Mouse (Mus musculus): Measurements from ENCODE around the gene Irak3.
A peak's percentile ranks its signal among the peaks of the same experiment; 100 is the strongest.

The Irak3 gene

GRCm38 (mm10) chr10:120201961-120202402 is at the start of gene Irak3:
Gene Irak3 (minus strand): TSS chr10:120202130.
- DNase-seq: peak; percentile 97

- DNase-seq: no peak
These were observed 49.2 kb upstream of the Irak3 start for GRCm38 (mm10) chr10:120250911-120251683.

- DNase-seq: peak; percentile 90
These were observed 45.2 kb upstream of the Irak3 start for GRCm38 (mm10) chr10:120246994-120247750.

- peak; percentile 80 for DNase-seq
These were observed 43.8 kb upstream of the Irak3 start for GRCm38 (mm10) chr10:120245681-120246080.

- DNase-seq: peak; percentile 45
These were observed 40.5 kb upstream of the Irak3 start for GRCm38 (mm10) chr10:120242421-120242820.

GRCm38 (mm10) chr10:120239476-120239875 is 37.5 kb upstream of the Irak3 start:
- peak; percentile 41 for DNase-seq

- peak; percentile 72 for DNase-seq
These were observed 36.3 kb upstream of the Irak3 start for GRCm38 (mm10) chr10:120238241-120238640.

GRCm38 (mm10) chr10:120236855-120237254 is 34.9 kb upstream of the Irak3 start:
- DNase-seq: peak; percentile 33

- DNase-seq: peak; percentile 87
These were observed 31.9 kb upstream of the Irak3 start for GRCm38 (mm10) chr10:120233655-120234367.

- DNase-seq: peak; percentile 90
These were observed 29.8 kb upstream of the Irak3 start for GRCm38 (mm10) chr10:120231718-120232117.

- DNase-seq: peak; percentile 98
These were observed 25.1 kb upstream of the Irak3 start, which contains the start of gene Llph for GRCm38 (mm10) chr10:120226871-120227661. Gene Llph (plus strand): TSS chr10:120227070.

- peak; percentile 83 for DNase-seq
These were observed 18.8 kb upstream of the Irak3 start for GRCm38 (mm10) chr10:120220776-120221175.

- peak; percentile 93 for DNase-seq
These were observed 17.8 kb upstream of the Irak3 start for GRCm38 (mm10) chr10:120219578-120220359.

GRCm38 (mm10) chr10:120218996-120219395 is 17.1 kb upstream of the Irak3 start:
- DNase-seq: peak; percentile 73

GRCm38 (mm10) chr10:120217099-120217498 is 15.2 kb upstream of the Irak3 start:
- DNase-seq: peak; percentile 55

GRCm38 (mm10) chr10:120210096-120210495 is 8.2 kb upstream of the Irak3 start:
- peak; percentile 49 for DNase-seq

GRCm38 (mm10) chr10:120209539-120209925 is 7.6 kb upstream of the Irak3 start:
- DNase-seq: peak; percentile 45

- peak; percentile 99 for DNase-seq
These were observed 6.9 kb upstream of the Irak3 start for GRCm38 (mm10) chr10:120208575-120209538.

- DNase-seq: peak; percentile 82
These were observed 6.1 kb upstream of the Irak3 start for GRCm38 (mm10) chr10:120208015-120208414.

GRCm38 (mm10) chr10:120204591-120205210 is 2.8 kb upstream of the Irak3 start:
- peak; percentile 17 for DNase-seq
